Mouse (Mus musculus) urinary bladder, postnatal 36 days (tissue): ENCODE data around the gene Nup88.
"Not testable (repeated sequence)": the region's sequence is repeated elsewhere in the genome, so short reads cannot be mapped to it uniquely, and the experiment has no call there.

Source experiments
- DNase-seq, 2 experiments: peaks; one replicate each; pipeline ENCODE4 v3.0.0; 2022; ENCODE audit warnings: low spot score in 2 of 2, mixed read lengths in 1 of 2

Nup88 gene

GRCm38 (mm10) chr11:70970560-70971540 lies 1.1 kb upstream of the Nup88 start:
- no peak for DNase-seq

- peak in 1 of 2 experiments; percentile 6 for DNase-seq
Observed at GRCm38 (mm10) chr11:70969271-70969794, 440 bp downstream of the Nup88 start.

- no peak for DNase-seq
Observed at GRCm38 (mm10) chr11:70964222-70964907, 5.4 kb downstream of the Nup88 start.

GRCm38 (mm10) chr11:70960786-70961554 lies 8.8 kb downstream of the Nup88 start:
- DNase-seq, result no peak

- DNase-seq, result no peak
Observed at GRCm38 (mm10) chr11:70954711-70955110, 15.1 kb downstream of the Nup88 start.

GRCm38 (mm10) chr11:70944935-70945817 lies 24.6 kb downstream of the Nup88 start:
- no peak for DNase-seq

GRCm38 (mm10) chr11:70943651-70944050 lies 26.1 kb downstream of the Nup88 start:
- DNase-seq, result no peak

GRCm38 (mm10) chr11:70942596-70942995 lies 27.2 kb downstream of the Nup88 start:
- DNase-seq, result no peak

- no peak for DNase-seq
Observed at GRCm38 (mm10) chr11:70935316-70935715, 34.5 kb downstream of the Nup88 start.

- DNase-seq, result no peak
Observed at GRCm38 (mm10) chr11:70931461-70931860, 38.3 kb downstream of the Nup88 start.

- no peak for DNase-seq
Observed at GRCm38 (mm10) chr11:70919524-70919923, 50.2 kb downstream of the Nup88 start.

GRCm38 (mm10) chr11:70917896-70918295 lies 51.9 kb downstream of the Nup88 start:
- DNase-seq, result no peak

GRCm38 (mm10) chr11:70911920-70912319 lies 57.9 kb downstream of the Nup88 start:
- DNase-seq, result no peak

- no peak for DNase-seq
Observed at GRCm38 (mm10) chr11:70911323-70911722, 58.5 kb downstream of the Nup88 start.

- DNase-seq, result no peak
Observed at GRCm38 (mm10) chr11:70906681-70907080, 63.1 kb downstream of the Nup88 start.

- not testable (repeated sequence) for DNase-seq
Observed at GRCm38 (mm10) chr11:70898182-70898581, 71.6 kb downstream of the Nup88 start.

- DNase-seq, result no peak
Observed at GRCm38 (mm10) chr11:70897680-70898079, 72.1 kb downstream of the Nup88 start.
